Mouse (Mus musculus): ENCODE measurements around the gene Btn1a1. TPM values are rescaled to one million over a fixed set of nuclear protein-coding genes. Genes with fewer than 3 reads are reported as not detected.

The Btn1a1 gene
- total RNA-seq, 2 experiments from 2014 or later: not detected

GRCm38 (mm10) chr13:23445561-23446320 lies 20.0 kb downstream of the Btn1a1 start:
- peak; percentile 79 for ATAC-seq (replicated peaks; ENCODE audit: low FRiP score, low TSS enrichment, poor library complexity, severe bottlenecking)

GRCm38 (mm10) chr13:23445156-23445555 lies 20.5 kb downstream of the Btn1a1 start:
- no peak for ATAC-seq (replicated peaks; ENCODE audit: low FRiP score, low TSS enrichment, poor library complexity, severe bottlenecking)

- peak; percentile 38; the same call in 1 of the 2 replicates for ATAC-seq (replicated peaks; ENCODE audit: low FRiP score, low TSS enrichment, poor library complexity, severe bottlenecking)
Measured at GRCm38 (mm10) chr13:23444451-23444850, 21.2 kb downstream of the Btn1a1 start.

GRCm38 (mm10) chr13:23439901-23440300 lies 25.8 kb downstream of the Btn1a1 start:
- no peak for ATAC-seq (replicated peaks; ENCODE audit: low FRiP score, low TSS enrichment, poor library complexity, severe bottlenecking)

- ATAC-seq (replicated peaks; ENCODE audit: low FRiP score, low TSS enrichment, poor library complexity, severe bottlenecking): 0 out of 2 replicates have a peak, but pooled peaks have one; percentile 46
Measured at GRCm38 (mm10) chr13:23438521-23438920, 27.2 kb downstream of the Btn1a1 start.

- ATAC-seq (replicated peaks; ENCODE audit: low FRiP score, low TSS enrichment, poor library complexity, severe bottlenecking): peak; percentile 70
Measured at GRCm38 (mm10) chr13:23437908-23438307, 27.8 kb downstream of the Btn1a1 start.

- no peak for ATAC-seq (replicated peaks; ENCODE audit: low FRiP score, low TSS enrichment, poor library complexity, severe bottlenecking)
Measured at GRCm38 (mm10) chr13:23436861-23437822, 28.6 kb downstream of the Btn1a1 start.

- ATAC-seq (replicated peaks; ENCODE audit: low FRiP score, low TSS enrichment, poor library complexity, severe bottlenecking): no peak
Measured at GRCm38 (mm10) chr13:23436231-23436661, 29.5 kb downstream of the Btn1a1 start.

GRCm38 (mm10) chr13:23435676-23436075 lies 30.0 kb downstream of the Btn1a1 start:
- no peak for ATAC-seq (replicated peaks; ENCODE audit: low FRiP score, low TSS enrichment, poor library complexity, severe bottlenecking)

GRCm38 (mm10) chr13:23435241-23435640 lies 30.5 kb downstream of the Btn1a1 start:
- ATAC-seq (replicated peaks; ENCODE audit: low FRiP score, low TSS enrichment, poor library complexity, severe bottlenecking): no peak

- ATAC-seq (replicated peaks; ENCODE audit: low FRiP score, low TSS enrichment, poor library complexity, severe bottlenecking): no peak
Measured at GRCm38 (mm10) chr13:23434426-23434825, 31.3 kb downstream of the Btn1a1 start.

GRCm38 (mm10) chr13:23433801-23434200 lies 31.9 kb downstream of the Btn1a1 start:
- no peak for ATAC-seq (replicated peaks; ENCODE audit: low FRiP score, low TSS enrichment, poor library complexity, severe bottlenecking)

GRCm38 (mm10) chr13:23433206-23433605 lies 32.5 kb downstream of the Btn1a1 start:
- no peak for ATAC-seq (replicated peaks; ENCODE audit: low FRiP score, low TSS enrichment, poor library complexity, severe bottlenecking)

GRCm38 (mm10) chr13:23432562-23433201 lies 33.0 kb downstream of the Btn1a1 start:
- ATAC-seq (replicated peaks; ENCODE audit: low FRiP score, low TSS enrichment, poor library complexity, severe bottlenecking): peak; percentile 87

- peak; percentile 49 for ATAC-seq (replicated peaks; ENCODE audit: low FRiP score, low TSS enrichment, poor library complexity, severe bottlenecking)
Measured at GRCm38 (mm10) chr13:23431351-23431771, 34.3 kb downstream of the Btn1a1 start.

GRCm38 (mm10) chr13:23430734-23431133 lies 35.0 kb downstream of the Btn1a1 start:
- ATAC-seq (replicated peaks; ENCODE audit: low FRiP score, low TSS enrichment, poor library complexity, severe bottlenecking): peak; percentile 47

GRCm38 (mm10) chr13:23429771-23430380 lies 35.8 kb downstream of the Btn1a1 start:
- no peak for ATAC-seq (replicated peaks; ENCODE audit: low FRiP score, low TSS enrichment, poor library complexity, severe bottlenecking)

- ATAC-seq (replicated peaks; ENCODE audit: low FRiP score, low TSS enrichment, poor library complexity, severe bottlenecking): no peak
Measured at GRCm38 (mm10) chr13:23428166-23428993, 37.3 kb downstream of the Btn1a1 start.
